Mouse (Mus musculus) right cerebral cortex, adult 2 months (tissue): ENCODE results near the gene Gm10600.
"Not testable (repeated sequence)": the region's sequence is repeated elsewhere in the genome, so short reads cannot be mapped to it uniquely, and the experiment has no call there.

Source experiments
- DNase-seq, 2 experiments: peaks; one replicate each; pipeline ENCODE4 v3.0.0; 2021 to 2022; ENCODE audit warnings: low spot score in 2 of 2

Gm10600 gene

DNA sequence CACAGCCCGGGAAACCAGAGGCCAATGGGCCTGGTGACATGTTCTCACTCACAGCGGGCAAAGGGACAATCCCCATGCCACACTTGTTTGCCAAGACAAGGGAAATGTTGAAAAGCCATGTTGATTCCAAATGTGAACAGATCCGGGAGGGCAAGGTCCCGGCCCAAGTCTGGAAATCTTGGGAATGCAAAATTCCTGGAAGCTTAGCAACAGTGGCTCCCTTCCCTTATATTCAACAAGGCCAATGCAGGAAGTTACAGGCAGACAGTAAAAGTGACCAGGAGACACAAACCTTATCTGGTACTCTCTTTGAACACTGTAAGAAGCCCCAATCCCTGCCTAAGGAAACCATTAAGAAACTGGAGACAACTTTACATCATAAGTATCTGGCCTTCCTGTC is at the start of gene Gm10600:
Gene Gm10600, plus strand, starts transcription at position 301 of the 400 bp plus-strand sequence.
- DNase-seq: not testable (repeated sequence)

DNA sequence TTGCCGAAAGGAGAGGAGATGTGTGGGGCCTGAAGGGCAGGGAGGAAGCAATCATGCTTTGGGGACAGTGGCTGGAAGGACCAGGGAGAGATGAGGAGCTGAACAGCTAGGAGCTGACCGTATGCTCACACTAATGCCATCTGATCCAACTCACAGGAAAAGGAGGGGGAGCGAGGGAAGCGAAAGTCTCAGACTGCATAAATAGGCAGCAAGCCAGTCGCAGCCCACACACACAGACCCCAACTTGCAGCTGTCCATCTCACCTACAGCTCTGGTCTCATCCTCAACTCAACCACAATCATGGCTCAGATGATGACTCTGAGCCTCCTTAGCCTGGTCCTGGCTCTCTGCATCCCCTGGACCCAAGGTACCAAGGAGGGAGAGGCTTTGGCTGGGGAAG is 15.0 kb downstream of the Gm10600 start, which contains the start of gene Ccl21b:
Gene Ccl21b, plus strand, starts transcription at position 301 of the 400 bp plus-strand sequence.
- not testable (repeated sequence) for DNase-seq
